Mouse (Mus musculus): ENCODE data around the gene Clmp. TPM values are rescaled to one million over a fixed set of nuclear protein-coding genes. Genes with fewer than 3 reads are reported as not detected.

Clmp gene
- polyA plus RNA-seq, 1 experiment from 2014 or later = 59.6 TPM

DNA sequence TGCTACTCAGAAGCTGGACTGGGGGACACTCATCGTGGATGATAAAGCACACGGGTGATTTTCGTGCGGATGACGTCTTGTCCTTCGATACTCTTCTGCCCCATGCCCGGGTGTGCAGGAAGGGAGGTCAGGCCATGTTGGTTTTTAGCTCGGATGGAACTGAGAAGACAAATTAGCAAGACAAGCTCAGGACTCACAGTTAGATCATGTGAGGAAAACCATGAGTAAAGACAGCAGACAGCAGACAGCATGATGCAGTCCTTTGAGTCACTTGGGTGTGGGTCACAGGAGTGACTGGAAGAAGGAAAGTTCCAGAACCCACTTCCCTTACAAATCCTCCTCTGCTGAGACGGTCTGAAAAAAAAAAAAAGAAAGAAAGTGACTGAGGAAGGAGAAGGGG is 61.5 kb downstream of the Clmp start:
- 85% methylated on average over 9 of the region's 9 CpGs for WGBS
- Histone ChIP-seq H3K27me3 (no peaks in the 10 kb centered on the region), H3K4me3 (no peak overlapping the region), H3K4me1 (peaks cover 16% of the 10 kb centered on the region), H3K9me3 (replicated peaks) (no peaks in the 10 kb centered on the region), H3K27ac (no peak overlapping the region), H3K9ac (no peak overlapping the region), H3K4me2 (replicated peaks) (no peak overlapping the region), H3K36me3 (no peaks in the 10 kb centered on the region)
- no peak for ATAC-seq (ENCODE audit: low FRiP score)

DNA sequence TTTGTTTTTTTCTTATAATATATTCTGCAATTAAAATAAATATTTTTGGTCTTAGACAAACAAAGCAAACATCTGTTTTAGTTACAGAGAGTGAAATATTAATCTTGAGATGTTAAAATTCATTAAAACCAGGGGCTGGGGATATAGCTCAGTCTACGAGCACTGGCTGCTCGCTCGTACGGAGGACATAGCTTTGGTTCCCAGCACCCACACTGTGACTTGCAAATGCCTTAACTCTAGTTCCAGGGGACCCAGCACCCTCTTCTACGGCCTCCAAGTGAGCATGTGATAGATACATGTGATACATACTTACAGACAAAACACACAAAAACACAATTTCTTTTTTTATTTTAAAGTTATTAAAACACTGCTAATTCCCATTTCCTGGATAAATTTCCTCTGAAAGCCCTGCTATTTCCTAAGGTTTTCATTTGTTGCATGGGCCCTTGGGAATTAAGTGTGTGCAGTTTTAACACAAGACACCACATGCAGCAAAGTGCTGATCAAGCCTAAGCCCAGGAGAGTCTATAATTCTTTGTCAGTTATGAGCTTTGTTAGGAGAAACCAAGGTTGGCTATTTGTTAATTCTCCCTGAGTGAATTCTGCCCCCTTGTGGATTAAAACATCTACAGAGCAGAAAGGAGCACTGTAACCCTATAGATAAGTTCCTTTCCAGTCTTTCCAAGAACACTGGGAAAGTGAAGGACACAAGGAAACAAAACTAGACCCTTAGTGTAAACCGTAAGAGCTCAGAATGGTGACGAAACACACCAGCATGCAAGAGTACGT is 64.3 kb downstream of the Clmp start:
- peak; percentile 78 for ATAC-seq (ENCODE audit: low FRiP score)
- no peak overlapping the region for H3K4me2 ChIP-seq (replicated peaks)
- no peak overlapping the region for H3K4me3 ChIP-seq
- H3K36me3 ChIP-seq = no peaks in the 10 kb centered on the region
- H3K9ac ChIP-seq = no peak overlapping the region
- no peaks in the 10 kb centered on the region for H3K9me3 ChIP-seq (replicated peaks)
- no peaks in the 10 kb centered on the region for H3K27me3 ChIP-seq
- 82% methylated on average over 8 of the region's 8 CpGs for WGBS
- H3K27ac ChIP-seq = no peak overlapping the region
- peaks cover 8% of the 10 kb centered on the region; the same call in 1 of the 2 replicates for H3K4me1 ChIP-seq

DNA sequence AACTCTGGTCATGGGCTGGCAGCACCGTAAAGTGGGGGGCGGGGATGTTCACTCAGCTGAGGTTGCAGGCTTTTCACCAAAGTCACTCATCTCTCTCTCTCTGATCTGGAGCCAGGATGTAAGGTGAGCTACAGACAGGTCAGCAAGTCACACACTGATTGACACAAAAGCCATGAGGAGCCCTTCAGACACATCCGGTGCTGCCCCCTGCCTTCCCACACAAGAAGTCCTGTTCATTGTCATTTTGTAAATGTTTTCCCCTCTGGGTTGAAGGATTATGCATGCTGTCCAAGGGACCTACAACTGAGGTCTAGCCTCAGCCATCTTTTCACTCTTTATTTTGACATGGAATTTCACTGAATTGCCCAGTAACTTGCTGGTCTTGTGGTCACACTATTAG is 66.0 kb downstream of the Clmp start:
- no peak for ATAC-seq (ENCODE audit: low FRiP score)
- H3K4me3 ChIP-seq = no peak overlapping the region
- H3K9ac ChIP-seq = no peak overlapping the region
- peaks cover 11% of the 10 kb centered on the region for H3K4me1 ChIP-seq
- 42% methylated on average over 3 of the region's 3 CpGs for WGBS
- H3K27ac ChIP-seq = no peak overlapping the region
- no peaks in the 10 kb centered on the region for H3K27me3 ChIP-seq
- H3K4me2 ChIP-seq (replicated peaks) = no peak overlapping the region
- H3K36me3 ChIP-seq = no peaks in the 10 kb centered on the region
- H3K9me3 ChIP-seq (replicated peaks) = no peaks in the 10 kb centered on the region

DNA sequence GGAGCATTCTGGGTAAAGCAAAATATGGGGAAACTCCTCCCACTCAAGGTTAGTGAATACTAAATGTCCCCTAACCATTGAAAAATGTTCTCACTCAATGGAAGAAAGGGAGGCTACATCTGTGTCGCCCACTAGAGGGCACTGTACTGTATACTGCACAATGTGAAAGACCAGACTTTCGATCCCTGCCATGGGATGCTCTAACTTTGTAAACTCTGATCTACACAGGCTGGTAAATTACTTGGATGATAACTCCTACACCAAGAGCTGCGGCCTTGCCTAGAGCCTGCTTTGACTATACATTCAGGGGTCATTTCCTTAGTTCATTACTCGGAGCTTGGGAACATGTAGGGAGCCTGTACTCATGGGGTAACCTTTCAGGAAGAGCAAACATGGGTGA is 70.6 kb downstream of the Clmp start:
- Histone ChIP-seq H3K4me1 (peaks cover 18% of the 10 kb centered on the region), H3K36me3 (no peaks in the 10 kb centered on the region; the same call in 1 of the 2 replicates), H3K4me3 (no peak overlapping the region), H3K27me3 (no peaks in the 10 kb centered on the region; the same call in 1 of the 2 replicates), H3K27ac (no peak overlapping the region), H3K9me3 (replicated peaks) (no peaks in the 10 kb centered on the region), H3K9ac (no peak overlapping the region), H3K4me2 (replicated peaks) (peak overlapping the region; percentile 53; the same call in 1 of the 2 replicates)
- WGBS = 22% methylated on average over 4 of the region's 4 CpGs
- no peak for ATAC-seq (ENCODE audit: low FRiP score)

DNA sequence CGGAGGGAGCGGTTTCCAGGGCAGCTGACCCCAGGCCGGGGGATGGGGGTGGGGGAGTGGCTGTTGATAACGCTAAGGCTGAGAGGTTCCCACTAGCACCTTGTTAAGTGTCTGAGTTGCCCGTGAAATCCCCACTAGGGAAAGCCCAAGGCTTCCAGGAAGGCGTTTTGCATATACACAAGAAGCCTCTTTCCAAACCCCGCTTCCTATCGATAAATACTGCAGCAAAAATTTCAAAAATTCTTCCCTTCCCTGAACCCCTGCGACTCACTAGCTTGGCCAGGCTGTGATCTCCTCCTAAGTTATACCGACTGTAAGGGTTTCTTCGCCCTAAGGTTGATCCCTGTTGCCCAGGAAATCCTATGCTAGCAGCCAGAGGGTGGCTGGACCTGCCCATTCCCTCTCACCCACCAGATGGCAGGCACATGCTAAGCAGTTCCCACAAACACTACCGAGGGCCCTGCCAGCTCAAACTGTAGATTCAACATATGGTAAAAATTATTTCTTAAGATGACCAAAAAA is 71.4 kb downstream of the Clmp start:
- Histone ChIP-seq H3K4me1 (peaks cover 16% of the 10 kb centered on the region), H3K4me2 (replicated peaks) (peak overlapping the region; percentile 53), H3K27ac (peak overlapping the region; percentile 76), H3K27me3 (no peaks in the 10 kb centered on the region; the same call in 1 of the 2 replicates), H3K36me3 (no peaks in the 10 kb centered on the region; the same call in 1 of the 2 replicates), H3K9ac (peak overlapping the region; percentile 49), H3K9me3 (replicated peaks) (no peaks in the 10 kb centered on the region), H3K4me3 (peak overlapping the region; percentile 24; the same call in 1 of the 2 replicates)
- 17% methylated on average over 12 of the region's 12 CpGs for WGBS
- peak; percentile 87 for ATAC-seq (ENCODE audit: low FRiP score)

DNA sequence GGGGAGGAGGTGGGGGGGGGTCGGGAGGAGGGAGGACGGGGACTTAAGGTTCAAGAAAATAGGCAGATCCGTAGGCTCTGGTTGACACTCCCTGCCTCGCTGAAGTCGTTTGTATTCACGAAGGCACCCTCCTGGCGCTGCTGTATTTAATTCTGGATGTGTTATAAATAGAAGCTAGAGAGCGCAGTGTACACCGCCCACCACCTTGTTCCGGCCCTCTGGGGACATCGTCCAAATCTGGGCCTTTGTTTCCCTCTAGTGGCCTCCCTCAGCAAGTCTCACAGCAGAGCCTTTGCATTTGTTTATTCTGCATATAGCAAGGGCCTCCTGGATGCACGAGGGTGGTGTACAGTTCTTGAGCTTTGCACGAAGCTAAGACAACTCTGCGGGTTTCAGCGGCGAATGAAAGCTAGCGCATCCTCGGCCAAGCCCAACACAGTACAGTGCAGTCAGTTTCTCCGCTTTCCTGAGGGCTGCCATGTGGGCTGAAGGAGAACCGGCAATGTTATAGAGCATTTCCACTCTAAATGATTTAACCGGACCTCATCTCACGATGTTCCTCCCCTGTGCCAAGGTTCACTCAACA is 72.0 kb downstream of the Clmp start:
- no peaks in the 10 kb centered on the region for H3K9me3 ChIP-seq (replicated peaks)
- no peaks in the 10 kb centered on the region; the same call in 1 of the 2 replicates for H3K36me3 ChIP-seq
- H3K27me3 ChIP-seq = no peaks in the 10 kb centered on the region; the same call in 1 of the 2 replicates
- WGBS = 10% methylated on average over 22 of the region's 22 CpGs
- peak overlapping the region; percentile 49 for H3K9ac ChIP-seq
- peak overlapping the region; percentile 24 for H3K4me3 ChIP-seq
- H3K4me1 ChIP-seq = peaks cover 16% of the 10 kb centered on the region
- peak overlapping the region; percentile 76 for H3K27ac ChIP-seq
- H3K4me2 ChIP-seq (replicated peaks) = peak overlapping the region; percentile 53
- peak; percentile 92 for ATAC-seq (ENCODE audit: low FRiP score)

DNA sequence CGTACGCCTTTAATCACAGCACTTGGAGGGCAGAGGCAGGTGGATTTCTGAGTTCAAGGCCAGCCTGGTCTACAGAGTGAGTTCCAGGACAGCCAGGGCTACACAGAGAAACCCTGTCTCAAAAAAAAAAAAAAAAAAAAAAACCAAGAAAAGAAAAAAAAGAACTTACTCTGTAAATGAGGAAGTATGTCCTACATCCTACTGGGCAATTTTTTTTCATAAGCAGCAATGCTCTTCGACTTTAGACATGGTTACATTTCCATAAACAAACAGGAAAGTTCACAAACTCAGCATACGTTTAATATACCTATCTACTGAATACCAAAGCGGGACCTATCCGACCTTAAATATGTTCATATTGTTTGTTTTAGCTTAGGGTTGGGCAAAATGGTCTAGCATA is 76.6 kb downstream of the Clmp start:
- H3K4me2 ChIP-seq (replicated peaks) = no peak overlapping the region
- no peaks in the 10 kb centered on the region for H3K9me3 ChIP-seq (replicated peaks)
- 90% methylated on average over 6 of the region's 6 CpGs for WGBS
- no peak overlapping the region for H3K4me3 ChIP-seq
- no peak overlapping the region for H3K27ac ChIP-seq
- peaks cover 6% of the 10 kb centered on the region for H3K4me1 ChIP-seq
- no peaks in the 10 kb centered on the region; the same call in 1 of the 2 replicates for H3K27me3 ChIP-seq
- H3K36me3 ChIP-seq = peaks cover 13% of the 10 kb centered on the region
- no peak for ATAC-seq (ENCODE audit: low FRiP score)
- no peak overlapping the region for H3K9ac ChIP-seq

DNA sequence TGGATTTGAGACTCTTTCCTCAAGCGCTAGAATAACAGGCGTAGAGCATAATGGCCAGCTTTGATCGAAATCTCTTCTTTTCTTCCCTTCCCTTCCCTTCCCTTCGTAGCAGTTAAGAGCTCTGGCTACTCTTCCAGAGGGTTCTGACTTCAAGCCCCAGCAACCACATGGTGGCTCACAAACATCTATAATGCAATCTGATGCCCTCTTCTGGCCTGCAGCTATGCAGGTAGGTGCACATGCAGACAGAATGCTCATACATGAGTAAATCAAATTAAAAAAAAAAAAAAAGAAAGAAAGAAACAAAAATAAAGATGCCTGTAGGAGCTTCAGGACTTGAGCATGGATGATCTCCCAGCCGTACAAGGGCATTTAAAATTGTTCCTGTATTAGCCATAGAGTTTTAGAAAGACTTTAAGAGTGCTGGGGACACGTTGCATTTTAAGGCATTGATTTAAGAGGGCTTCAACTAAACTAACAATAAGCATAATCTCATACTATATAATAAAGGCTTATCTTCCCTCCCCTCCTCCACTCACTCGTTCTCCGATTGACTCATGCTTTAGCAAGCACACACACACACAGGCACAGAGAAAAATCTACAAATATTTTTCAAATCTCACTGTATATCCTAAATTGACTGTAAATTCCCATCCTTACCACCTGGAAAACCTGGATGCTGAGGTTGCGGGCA is 79.3 kb downstream of the Clmp start:
- 82% methylated on average over 9 of the region's 9 CpGs for WGBS
- Histone ChIP-seq H3K4me2 (replicated peaks) (no peak overlapping the region), H3K4me1 (no peaks in the 10 kb centered on the region), H3K9ac (no peak overlapping the region), H3K27me3 (no peaks in the 10 kb centered on the region; the same call in 1 of the 2 replicates), H3K9me3 (replicated peaks) (no peaks in the 10 kb centered on the region), H3K4me3 (no peak overlapping the region), H3K36me3 (peaks cover 13% of the 10 kb centered on the region), H3K27ac (no peak overlapping the region)
- no peak for ATAC-seq (ENCODE audit: low FRiP score)

DNA sequence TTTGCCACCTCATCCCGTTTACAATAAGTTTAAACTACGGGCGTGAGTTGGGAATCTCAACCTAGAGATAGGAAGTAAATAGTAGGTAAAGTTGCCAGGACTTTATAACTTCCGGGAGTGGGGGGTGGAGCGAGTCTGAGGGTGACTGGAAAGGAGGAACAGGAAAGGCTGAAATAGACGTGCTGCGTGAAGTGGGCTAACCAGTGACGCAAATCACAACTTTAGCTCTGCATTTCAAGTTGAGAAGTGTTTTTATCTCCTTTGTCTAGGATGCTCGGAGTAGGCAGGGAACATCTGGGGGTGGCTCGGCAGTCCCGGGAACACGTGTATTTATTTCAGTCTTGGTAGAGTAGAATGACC is 79.8 kb downstream of the Clmp start:
- no peak for ATAC-seq (ENCODE audit: low FRiP score)
- 73% methylated on average over 12 of the region's 12 CpGs for WGBS

DNA sequence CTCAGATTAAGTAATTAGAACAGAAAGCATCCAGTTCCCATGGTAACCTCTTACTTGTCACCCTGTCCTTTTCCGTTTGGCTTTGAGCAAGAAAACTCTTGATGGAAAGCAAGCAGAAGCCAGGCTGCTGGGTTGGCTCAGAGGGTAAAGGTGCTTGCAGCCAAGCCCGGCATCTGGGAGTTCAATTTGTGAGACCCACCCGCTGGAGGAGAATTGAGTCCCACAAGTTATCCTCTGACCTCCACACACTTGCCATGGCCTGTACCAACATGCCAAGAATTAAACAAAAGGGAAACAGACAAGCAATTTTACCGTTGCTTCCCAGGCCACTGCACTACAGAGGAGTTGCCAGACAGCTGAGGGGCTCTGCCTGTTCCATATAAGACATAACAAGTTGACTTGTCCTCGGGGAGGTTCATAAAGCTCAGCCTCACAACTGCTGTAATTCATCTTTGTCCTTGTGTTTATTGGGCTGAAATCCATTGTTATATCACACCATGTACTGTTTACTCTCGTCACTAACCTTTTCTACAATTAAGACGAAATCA is 80.4 kb downstream of the Clmp start:
- peaks cover 13% of the 10 kb centered on the region for H3K36me3 ChIP-seq

More for the DNA sequence above, 79.8 kb downstream of the Clmp start:
- Histone ChIP-seq H3K9me3 (replicated peaks) (no peaks in the 10 kb centered on the region), H3K36me3 (peaks cover 13% of the 10 kb centered on the region), H3K4me2 (replicated peaks) (no peak overlapping the region), H3K27ac (no peak overlapping the region), H3K9ac (no peak overlapping the region), H3K4me3 (no peak overlapping the region), H3K27me3 (no peaks in the 10 kb centered on the region; the same call in 1 of the 2 replicates), H3K4me1 (peaks cover 4% of the 10 kb centered on the region; the same call in 1 of the 2 replicates)

DNA sequence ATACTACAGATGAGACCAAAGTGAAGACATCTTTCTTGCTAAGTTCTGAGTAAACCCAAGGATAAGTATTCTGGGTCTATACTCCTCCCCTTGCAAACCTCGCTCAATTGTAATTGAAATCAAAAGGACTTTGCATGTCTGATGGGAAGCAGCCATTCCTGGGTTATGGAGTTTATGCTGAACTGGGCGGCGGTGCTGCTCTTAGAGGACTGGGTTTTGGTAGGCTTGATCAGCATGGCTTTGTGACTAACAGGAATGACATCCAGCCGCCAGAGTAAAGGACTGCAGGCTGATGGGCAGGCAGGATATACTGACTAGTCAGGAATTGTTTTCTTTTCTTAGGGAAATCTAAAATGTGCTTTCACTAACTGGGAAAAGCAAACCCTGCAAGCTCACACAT is 82.2 kb downstream of the Clmp start:
- 82% methylated on average over 4 of the region's 4 CpGs for WGBS
- no peak overlapping the region for H3K4me3 ChIP-seq
- no peak overlapping the region for H3K9ac ChIP-seq
- H3K4me2 ChIP-seq (replicated peaks) = no peak overlapping the region
- H3K4me1 ChIP-seq = peaks cover 5% of the 10 kb centered on the region; the same call in 1 of the 2 replicates
- no peak for ATAC-seq (ENCODE audit: low FRiP score)
- no peak overlapping the region for H3K27ac ChIP-seq
- no peaks in the 10 kb centered on the region for H3K9me3 ChIP-seq (replicated peaks)
- H3K36me3 ChIP-seq = peaks cover 13% of the 10 kb centered on the region; the same call in 1 of the 2 replicates
- H3K27me3 ChIP-seq = no peaks in the 10 kb centered on the region

More for the DNA sequence above, 80.4 kb downstream of the Clmp start:
- H3K4me3 ChIP-seq = no peak overlapping the region
- WGBS = 65% methylated on average over 7 of the region's 7 CpGs
- no peak for ATAC-seq (ENCODE audit: low FRiP score)
- H3K9me3 ChIP-seq (replicated peaks) = no peaks in the 10 kb centered on the region
- H3K4me2 ChIP-seq (replicated peaks) = no peak overlapping the region
- no peak overlapping the region for H3K9ac ChIP-seq
- no peak overlapping the region for H3K27ac ChIP-seq
- no peaks in the 10 kb centered on the region; the same call in 1 of the 2 replicates for H3K27me3 ChIP-seq
- peaks cover 5% of the 10 kb centered on the region; the same call in 1 of the 2 replicates for H3K4me1 ChIP-seq

DNA sequence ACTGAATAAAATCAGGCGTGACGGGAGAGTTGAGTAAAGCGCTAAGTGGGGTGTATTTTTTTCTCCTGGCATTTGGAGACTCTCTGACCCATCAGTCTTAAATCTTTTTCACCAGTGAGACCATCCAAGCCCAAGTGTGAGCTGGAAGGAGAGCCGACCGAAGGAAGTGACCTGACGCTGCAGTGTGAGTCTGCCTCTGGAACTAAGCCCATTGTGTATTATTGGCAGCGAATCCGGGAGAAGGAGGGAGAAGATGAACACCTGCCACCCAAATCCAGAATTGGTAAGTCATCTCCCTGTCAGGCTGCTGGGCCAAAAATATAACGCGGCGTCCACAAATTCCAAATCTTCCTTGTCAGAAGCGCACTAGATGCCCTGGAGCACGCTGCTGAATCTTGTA is 86.5 kb downstream of the Clmp start:
- no peak overlapping the region for H3K27ac ChIP-seq
- H3K4me1 ChIP-seq = peaks cover 5% of the 10 kb centered on the region; the same call in 1 of the 2 replicates
- no peaks in the 10 kb centered on the region for H3K27me3 ChIP-seq
- 79% methylated on average over 13 of the region's 13 CpGs for WGBS
- H3K36me3 ChIP-seq = peaks cover 14% of the 10 kb centered on the region; the same call in 1 of the 2 replicates
- ATAC-seq (ENCODE audit: low FRiP score) = no peak
- H3K9me3 ChIP-seq (replicated peaks) = no peaks in the 10 kb centered on the region
- H3K4me2 ChIP-seq (replicated peaks) = no peak overlapping the region
- H3K9ac ChIP-seq = no peak overlapping the region
- no peak overlapping the region for H3K4me3 ChIP-seq
